Mouse (Mus musculus): ENCODE measurements around the gene Ubap1l.
"Not testable (repeated sequence)": the region's sequence is repeated elsewhere in the genome, so short reads cannot be mapped to it uniquely, and the experiment has no call there.

Ubap1l gene

DNA sequence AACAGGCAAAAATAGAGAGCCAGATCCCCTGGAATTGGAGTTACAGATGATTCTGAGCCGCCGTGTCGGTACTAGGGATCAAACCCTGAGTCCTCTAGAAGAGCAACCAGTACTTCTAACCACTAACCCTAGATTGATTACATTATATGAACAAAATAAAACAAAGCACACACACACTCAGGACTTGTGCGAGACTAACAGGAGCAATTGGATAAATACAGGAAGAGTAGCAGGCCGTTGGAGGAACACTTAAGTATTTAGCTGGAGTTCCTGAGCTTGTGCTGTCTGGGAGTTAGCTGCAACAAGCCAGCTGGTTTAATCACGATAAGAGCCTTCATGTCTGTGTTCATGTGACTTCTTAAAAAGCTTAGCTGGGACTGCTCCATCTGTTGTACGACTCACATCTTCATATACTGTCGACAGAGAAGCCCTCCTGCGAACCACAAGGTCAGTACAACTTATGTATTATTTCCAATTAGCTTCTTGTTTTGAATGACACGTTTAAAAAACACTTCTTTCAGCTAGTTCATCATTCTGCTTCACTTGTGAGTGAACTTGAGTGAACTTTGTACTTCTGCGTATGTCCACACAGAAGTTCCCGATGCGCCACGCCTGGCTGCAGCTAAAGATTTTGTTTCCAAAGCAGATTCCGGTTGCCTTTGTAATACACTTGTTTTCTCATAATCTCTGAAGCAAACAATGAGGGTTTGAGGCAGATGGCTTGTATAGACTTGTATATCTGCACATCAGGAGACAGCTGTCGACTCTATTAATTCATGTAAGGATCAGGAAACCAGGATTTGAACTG is at the start of gene Ubap1l:
Gene Ubap1l, plus strand, starts transcription at position 401 of the 808 bp plus-strand sequence.
- no peak for DNase-seq (ENCODE audit: low spot score)

DNA sequence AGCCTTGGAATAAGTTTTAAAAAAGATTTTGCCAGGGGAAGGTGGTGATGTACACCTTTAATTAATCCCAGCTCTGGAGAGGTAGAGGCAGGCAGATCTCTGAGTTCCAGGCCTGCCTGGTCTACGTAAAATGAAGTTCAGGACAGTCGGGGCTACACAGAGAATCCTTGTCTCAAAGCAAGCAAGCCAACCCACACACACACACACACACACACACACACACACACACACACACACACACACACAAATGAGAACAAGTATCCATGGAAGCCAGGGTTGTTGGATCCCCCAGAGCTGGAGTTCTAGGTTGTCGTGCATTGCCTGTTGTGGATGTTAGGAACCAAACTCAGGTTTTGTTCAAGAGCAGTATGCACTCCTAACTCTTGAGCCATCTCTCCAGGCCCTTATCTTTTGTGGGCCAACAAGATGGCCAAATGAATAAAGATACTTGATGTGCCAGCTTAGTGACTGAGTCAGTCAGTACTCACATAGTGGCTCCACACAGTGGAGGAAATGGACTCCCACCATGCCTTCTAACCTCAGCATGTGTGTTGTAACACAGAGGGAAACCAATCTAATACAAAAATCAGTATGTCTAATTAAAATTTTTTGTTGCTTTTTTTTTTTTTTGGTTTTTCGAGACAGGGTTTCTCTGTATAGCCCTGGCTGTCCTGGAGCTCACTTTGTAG is 48.0 kb upstream of the Ubap1l start:
- no peak for DNase-seq (ENCODE audit: low spot score)

DNA sequence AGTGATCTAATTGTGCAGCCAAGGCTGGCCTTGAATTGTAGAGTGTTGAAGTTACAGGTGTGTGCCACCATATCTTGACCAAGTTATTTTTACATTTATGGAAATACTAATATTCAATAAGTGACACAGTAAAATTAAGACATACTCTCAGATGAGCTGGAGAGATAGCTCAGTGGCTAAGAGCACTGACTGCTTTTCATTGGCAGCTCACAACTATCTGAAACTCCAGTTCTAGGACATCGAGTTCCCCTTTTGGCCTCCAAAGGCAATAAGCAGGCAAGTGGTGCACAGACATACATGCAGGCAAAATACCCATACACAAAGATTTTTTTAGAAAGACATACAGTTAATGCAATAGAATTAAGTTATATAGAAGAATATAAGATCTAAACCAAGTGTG is 47.0 kb upstream of the Ubap1l start:
- no peak for DNase-seq (ENCODE audit: low spot score)

DNA sequence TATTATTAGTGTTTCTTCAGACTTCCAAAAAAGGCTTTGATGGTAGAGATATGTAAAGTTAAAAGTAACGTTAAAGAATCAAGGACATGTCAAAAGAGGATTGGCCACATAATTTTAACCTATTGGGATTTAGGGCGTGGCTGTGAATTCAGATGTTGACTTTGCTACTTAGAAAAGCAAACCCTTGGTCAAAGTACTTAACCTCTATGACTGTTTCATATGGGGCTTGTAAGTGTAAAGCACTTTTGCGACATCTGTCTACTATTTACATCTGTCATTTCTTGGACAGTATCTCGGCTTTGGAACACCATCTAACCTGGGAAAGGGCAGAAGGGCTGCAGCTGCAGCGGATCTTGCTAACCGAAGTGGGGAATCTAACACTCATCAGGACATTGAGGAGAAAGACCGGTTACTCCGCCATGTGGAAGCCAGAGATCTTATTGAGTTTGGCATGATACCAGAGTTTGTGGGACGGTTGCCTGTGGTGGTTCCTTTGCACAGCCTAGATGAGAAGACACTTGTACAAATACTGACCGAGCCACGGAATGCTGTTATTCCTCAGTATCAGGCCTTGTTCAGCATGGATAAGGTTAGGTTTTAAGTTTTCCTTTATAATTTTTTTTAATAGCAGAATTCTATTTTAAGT is 38.5 kb upstream of the Ubap1l start:
- no peak for DNase-seq (ENCODE audit: low spot score)

DNA sequence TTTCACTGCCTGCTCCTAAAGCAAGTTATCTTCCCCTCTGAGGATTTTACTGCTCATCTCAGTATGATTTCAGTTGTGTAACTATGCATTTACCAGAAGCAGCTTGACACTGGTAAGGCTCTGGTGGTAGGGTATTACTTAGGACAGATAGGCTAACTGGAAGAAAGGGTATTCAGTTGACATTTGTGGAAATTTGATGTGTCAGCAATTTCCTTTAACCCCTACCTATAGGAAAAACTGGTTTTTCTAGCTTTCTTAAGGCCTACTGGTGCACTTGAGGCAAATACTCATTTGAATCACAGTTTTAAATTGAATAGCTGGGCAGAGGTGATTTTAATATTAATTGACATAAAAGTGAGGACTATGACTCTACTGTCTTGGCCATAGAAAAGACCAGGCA is 34.9 kb upstream of the Ubap1l start:
- no peak for DNase-seq (ENCODE audit: low spot score)

DNA sequence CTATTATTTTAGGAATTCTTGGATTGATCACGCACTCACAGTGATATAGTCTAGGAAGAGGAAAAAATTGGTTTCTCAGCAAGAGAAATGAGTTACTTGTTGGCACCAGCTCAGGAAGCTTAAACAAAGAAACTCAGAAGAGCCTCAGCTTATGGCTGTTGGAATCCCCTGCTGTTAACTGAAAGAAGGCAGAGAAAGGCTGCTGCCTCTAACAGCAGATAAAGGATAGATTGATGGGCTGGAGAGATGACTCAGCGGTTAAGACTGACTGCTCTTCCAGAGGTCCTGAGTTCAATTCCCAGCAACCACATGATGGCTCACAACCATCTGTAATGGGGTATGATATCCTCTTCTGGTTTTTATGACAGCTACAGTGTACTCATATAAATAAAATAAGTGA is 33.5 kb upstream of the Ubap1l start:
- no peak for DNase-seq (ENCODE audit: low spot score)

DNA sequence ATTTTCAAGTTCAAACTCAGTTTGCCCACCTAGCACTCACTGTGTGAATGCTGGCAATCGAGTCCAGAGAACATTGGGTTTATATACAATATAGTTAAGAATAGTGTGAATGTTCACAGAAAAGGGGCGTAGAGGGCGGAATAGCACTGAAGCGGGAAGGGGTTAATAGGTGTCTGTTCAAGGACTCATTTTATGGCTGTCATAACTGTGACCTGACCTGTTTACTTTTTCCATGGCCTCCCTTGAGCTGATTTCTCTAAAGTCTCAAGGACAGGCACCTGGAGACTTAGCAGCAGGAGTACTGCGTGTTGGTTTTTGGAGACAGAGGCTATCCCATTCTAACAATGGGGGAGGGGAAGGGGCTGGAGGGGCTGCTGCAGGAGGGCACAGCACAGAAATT is 26.9 kb upstream of the Ubap1l start:
- no peak for DNase-seq (ENCODE audit: low spot score)

DNA sequence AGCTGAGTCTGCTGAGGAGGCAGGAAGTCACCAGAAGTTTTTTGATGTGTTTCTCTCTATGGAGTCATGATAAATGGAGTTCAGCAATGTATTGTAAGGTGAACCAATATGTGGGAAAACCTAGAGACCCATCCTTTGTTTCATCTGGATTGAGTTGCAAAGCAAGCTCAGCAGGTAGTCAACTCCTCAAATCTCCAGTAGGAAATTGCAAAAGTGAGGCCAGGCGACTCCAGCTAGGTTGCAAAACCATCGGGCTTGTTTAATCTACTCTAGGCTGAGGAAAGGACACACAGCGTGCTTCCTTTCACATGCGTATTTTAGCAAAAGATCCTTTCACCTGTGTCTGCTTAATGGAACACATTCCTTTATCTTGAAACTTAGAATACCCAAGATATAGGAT is 21.7 kb upstream of the Ubap1l start:
- no peak for DNase-seq (ENCODE audit: low spot score)

DNA sequence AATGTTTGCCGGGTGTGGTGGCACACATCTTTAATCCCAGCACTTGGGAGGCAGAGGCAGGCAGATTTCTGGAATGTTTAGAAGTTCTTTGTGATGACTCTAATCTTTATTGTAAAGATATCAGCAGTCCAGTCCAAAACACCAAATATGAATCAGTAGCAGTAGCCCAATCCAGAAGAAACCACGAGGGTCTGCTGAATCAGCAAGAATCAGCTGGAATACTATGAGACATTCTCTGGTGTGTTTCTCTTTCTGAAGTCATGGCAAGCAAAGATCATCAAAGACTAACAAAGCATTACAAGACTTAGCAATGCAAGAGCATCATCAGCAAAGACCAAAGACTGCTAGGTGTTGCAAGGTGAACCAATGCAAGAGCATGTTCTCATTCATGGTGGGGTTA is 20.4 kb upstream of the Ubap1l start:
- no peak for DNase-seq (ENCODE audit: low spot score)

DNA sequence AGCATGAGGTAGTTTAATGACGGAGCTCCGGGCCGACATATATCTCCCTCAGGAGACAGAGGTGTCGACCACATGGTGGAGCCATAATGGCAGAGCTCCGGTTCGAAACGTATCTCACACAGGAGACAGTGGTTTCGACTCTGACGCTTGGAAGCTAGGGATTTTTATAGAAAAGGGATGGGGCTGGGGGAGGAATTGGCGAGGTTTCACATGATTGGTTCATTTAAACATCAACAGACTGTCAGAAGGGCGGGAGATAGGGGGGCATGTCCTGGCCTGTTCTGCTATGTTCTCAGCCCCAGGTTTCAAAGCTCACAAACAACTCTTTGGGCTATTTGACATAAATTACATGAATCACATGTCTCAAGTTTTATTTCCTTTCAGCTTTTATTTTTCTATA is 15.4 kb upstream of the Ubap1l start:
- DNase-seq (ENCODE audit: low spot score): not testable (repeated sequence)

DNA sequence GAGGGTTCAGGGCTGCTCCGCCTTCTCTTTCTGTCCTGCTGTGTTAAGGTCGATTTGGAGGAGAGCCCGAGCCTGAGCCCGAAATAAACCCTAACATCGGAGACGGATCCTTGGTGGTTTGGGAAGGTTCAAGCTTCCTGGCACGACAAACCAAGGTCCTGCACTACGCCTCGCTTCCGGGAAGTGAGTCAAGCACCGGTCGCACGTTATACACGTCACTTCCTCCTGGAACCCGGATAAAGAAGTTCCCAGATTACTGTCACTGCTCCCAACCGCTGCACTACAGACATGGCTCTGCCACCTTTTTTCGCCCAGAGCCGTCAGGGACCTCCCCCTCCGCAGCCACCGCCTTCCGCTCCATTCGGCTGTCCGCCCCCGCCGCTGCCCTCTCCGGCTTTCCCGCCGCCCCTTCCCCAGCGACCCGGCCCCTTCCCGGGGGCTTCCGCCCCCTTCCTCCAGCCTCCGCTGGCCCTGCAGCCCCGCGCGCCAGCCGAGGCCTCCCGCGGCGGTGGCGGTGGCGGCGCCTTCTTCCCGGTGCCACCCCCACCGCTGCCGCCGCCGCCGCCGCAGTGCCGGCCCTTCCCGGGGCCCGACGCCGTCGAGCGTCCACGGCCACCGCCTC is 14.9 kb upstream of the Ubap1l start, which contains the start of gene Pdcd7:
Gene Pdcd7, plus strand, starts transcription at position 251 of the 622 bp plus-strand sequence.
- DNase-seq (ENCODE audit: low spot score): peak; percentile 92

DNA sequence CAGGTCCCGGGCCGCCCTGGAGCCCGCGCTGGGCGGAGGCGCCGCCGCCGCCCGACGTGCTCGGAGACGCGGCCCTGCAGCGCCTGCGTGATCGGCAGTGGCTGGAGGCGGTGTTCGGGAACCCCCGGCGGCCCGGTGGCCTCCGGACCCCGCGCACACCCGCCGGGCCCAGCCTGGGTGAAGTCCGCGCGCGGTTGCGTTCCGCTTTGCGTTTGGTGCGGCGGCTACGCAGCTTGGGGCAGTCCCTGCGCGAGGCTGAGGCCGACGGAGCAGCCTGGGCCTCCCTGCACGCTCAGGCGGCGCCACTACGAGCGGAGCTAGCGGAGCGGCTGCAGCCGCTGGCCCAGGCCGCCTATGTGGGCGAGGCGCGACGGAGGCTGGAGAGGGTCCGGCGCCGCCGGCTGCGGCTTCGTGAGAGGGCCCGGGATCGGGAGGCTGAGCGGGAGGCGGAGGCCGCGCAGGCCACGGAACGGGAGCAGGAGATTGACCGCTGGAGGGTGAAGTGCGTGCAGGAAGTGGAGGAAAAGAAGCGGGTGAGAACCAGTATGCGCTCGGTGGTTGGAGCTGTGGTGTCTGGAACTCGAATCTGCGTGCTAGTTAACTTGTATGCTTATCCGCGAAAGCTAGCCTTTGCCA is 14.2 kb upstream of the Ubap1l start:
- DNase-seq (ENCODE audit: low spot score): no peak

DNA sequence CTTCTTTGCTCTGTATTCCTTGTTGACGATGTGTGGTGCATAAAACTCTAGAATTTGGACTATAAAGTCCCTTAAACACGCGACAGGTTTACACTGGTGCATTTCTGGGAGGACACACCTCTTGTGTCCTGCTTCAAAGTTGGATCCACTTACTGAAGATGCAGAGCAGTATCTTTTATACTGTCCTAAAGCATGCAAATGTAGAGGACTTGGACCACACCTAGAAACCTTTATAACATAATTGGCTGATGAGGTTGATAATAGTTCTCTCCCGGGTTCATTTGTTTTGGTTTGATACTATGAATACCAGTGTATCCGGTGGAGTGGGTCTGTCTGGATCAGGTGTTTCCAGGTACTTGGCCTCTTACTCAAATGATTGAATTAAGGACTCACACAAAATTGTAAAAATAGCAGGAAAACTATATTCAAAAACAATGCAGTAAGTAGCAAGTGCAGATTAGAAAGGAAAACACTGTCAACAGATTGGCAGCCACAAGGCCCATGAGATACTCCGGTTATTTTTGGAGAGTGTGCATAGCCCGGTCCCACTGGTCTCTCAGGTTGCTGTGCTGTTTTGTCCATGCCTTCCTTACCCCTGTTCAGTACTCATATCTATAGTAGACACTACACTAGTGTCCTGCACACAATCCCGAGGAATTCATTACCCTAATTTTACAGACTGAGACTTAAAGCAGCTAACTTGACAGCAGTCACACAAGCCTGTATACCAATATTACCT is 13.6 kb upstream of the Ubap1l start:
- no peak for DNase-seq (ENCODE audit: low spot score)

DNA sequence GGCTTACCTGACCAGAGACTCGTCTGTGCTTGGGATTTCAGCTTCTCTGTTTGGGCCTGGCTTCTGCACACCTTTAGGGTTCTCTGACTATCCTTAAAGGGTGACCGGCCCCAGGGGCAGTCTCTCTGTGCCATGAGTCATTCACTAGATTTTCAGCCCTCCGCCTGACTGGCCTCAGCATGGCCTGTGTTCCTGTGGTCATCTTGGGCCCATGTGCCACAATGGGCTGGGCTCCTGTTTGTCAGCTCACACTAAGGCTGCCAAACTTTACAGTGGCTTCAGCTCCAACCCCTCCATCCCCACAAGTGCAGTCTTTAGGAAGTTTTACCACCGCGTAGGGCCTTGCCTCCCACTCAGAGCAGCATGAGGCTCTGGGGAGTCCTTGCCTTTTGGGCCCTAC is 7.6 kb upstream of the Ubap1l start:
- DNase-seq (ENCODE audit: low spot score): no peak

DNA sequence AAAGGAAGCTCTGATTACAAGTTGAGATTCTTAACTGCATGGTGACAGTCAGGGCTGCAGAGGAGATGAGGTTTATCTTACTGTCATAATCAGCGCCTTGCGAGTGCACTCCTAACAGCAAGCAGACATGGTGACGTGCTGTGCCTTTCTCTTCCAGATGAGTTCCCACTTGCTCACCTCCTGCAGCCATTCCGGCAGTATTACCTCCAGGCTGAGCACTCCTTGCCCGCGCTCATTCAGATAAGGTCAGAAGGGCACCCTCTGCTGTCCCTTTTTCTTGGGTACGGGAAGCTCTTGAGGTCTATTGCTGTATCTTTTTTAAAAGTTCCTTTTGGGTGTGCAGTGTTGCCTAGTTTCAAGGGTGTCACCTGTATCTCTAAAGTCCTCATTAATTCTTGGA is 4.3 kb upstream of the Ubap1l start:
- no peak for DNase-seq (ENCODE audit: low spot score)

DNA sequence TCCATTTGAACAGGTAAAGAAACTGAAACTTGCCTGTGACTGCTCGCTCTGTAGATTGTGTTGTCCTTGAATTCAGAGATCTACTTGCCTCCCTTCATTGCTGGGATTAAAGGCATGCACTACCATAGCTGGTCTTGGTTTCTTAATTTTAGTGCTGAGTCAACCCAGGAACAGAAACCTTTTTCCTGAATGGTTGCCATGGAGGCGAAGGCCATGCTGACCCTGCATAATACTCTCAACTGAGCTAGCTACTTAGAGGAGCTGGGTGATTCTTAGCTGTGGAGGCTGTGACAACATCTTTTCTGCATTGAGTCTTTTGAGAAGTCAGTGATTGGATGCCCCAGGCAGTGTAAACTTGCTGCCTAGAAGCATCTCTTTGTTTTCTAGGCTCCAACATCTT is 3.9 kb upstream of the Ubap1l start:
- DNase-seq (ENCODE audit: low spot score): no peak

DNA sequence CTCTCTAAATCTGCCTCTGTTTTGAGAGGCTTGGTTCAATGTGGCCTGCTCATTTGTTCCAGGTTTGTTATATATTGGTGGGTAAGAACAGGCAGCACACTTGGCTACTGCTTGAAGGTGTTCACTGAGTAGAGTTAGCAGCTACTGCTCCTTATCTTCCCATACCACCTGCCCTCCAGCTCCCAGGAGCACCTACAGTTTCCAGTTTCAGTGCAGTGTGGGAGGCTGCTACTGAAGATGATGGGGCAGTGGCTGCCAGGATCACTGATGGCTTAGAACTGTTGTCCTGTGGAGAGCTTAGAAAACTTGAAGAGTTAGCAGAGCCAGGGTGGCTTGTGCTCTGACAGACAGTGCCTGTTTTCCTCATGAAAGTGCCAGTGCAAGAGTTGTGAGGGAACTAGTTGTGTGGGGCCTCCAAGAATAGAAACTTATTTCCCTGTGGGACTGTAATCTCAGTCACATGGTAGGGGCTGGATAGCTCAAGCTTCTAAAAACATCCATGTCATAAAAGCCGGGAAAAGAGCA is 1.8 kb upstream of the Ubap1l start:
- DNase-seq (ENCODE audit: low spot score): no peak

DNA sequence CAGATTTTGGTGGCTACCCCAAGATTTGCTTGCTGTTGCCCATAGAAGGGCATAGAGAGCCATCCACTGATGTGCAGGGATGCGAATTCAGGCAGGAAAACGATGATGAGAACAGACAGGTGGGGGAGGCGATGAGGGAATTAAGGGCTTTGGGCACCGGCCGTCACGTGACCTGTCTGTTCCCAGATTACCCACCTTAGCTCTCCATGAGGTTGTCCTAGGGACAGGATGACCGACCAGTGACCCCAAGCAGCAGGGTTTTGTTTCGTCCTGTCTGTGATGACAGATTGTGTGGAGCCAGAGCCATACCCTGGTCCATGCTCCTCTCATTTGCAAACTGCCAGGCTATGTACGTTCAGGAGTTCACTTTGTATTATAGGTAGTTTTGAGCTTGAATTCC is 2.8 kb downstream of the Ubap1l start:
- DNase-seq (ENCODE audit: low spot score): no peak

DNA sequence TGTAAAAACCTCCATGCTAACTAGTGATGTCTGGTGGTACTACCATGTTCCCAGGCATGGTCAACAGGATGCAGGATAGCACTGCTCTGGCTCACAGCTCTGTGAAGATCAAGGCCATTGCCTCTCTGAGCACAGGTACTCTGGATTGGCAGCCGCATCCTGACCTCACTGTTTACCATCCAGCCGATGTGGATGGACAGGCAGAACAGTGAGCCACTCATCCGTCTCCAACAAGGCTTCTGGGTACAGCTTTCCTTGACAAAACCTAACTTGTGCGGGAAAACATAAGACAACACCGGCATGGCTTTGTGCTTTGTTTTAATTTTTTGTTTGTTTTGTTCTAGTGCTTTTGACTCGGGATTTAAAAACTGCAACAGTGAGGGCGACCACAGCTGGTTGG is 4.9 kb downstream of the Ubap1l start:
- DNase-seq (ENCODE audit: low spot score): no peak

DNA sequence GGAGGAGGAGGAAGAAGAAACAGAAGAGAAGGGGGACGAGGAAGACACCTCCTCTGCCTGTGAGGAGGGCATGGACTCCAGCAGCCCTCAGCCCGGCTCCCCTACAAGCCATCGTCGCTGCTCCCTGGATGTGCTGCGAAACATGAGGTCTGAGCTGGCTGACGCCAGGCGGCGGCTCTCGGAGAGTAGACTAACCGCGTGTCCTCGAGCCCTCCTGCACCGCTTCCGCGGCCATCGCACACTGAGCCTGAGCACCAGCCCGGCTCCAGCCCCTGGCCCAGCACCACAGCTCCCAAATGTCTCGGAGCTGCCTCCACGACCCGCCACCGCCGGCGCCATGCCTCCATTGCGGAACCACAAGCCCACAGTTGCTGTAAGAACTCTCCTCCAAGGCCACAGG is 10.9 kb downstream of the Ubap1l start:
- no peak for DNase-seq (ENCODE audit: low spot score)

DNA sequence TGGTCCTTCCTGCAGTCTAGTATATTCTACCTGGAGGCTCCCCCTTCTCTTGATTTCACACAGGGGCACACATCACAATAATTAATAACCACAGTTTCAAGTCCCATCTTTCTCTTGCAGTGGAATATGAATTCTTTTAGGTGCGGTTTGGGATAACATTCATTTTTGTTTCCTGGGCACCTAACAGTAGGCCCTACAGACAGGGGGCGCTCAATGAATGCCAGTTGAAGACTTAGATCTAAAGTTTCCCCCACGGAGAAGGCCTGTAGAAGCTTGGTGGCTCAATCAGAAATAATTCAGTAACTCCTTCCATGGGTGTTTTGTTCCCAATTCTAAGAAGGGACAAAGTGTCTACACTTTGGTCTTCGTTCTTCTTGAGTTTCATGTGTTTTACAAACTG is 11.6 kb downstream of the Ubap1l start:
- DNase-seq (ENCODE audit: low spot score): no peak
